Mouse (Mus musculus): Measurements from ENCODE around the gene Atg5.

DNA sequence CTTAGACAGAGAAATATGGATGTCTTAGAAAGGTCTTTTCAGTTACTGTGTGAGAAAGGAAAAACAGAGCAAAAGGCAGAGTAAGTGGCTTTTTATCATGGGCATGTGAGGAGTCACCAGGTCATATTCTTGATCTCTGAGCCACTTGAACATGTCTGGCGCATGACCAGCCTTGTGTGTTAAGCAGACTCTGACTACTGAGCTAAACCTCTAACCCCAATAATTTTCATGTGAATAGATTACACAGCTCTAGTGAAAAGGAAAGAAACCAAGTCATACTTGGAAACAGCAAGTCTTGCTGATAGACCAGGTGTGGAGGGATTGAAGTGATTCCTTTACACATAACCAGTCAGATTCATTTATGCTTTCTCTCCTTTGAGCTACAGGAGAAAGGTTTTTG lies 107.3 kb downstream of the Atg5 start:
- TF ChIP-seq CTCF (IDR thresholded peaks at IDR 0.05; ENCODE audit: borderline replicate concordance, insufficient read depth, low read length) = no peak
- no peak for TF ChIP-seq POLR2A (IDR thresholded peaks at IDR 0.05; ENCODE audit: low read depth, low read length)

Data from embryonic fibroblast, embryonic 13.5 days (primary cell).